In genomic region chr1:185598514-185598913, GRCm38 (mm10) we compare ENCODE assay signal across 19 mouse cellular contexts.
"Had no signal": no experiment of that assay in that cellular context is flagged by ENCODE, and none has a peak within 500 bp of the region (broad histone marks: within the 10 kb centered on the region; RNA-seq: fewer than 3 reads in every experiment).

No protein-coding gene starts in this region.

- H3K4me3 ChIP-seq: midbrain, embryonic 10.5 days; midbrain, embryonic 12.5 days; myocyte; neural tube, embryonic 13.5 days; neural tube, embryonic 15.5 days had no signal

- H3K36me3 ChIP-seq: midbrain, embryonic 10.5 days; midbrain, embryonic 12.5 days; neural tube, embryonic 13.5 days; neural tube, embryonic 15.5 days had no signal

- H3K4me2 ChIP-seq: lung, embryonic 14.5 days; midbrain, embryonic 12.5 days; neural tube, embryonic 13.5 days; neural tube, embryonic 15.5 days had no signal

- H3K27ac ChIP-seq: midbrain, embryonic 10.5 days; midbrain, embryonic 12.5 days; neural tube, embryonic 13.5 days; neural tube, embryonic 15.5 days had no signal

- H3K4me1 ChIP-seq: midbrain, embryonic 10.5 days; midbrain, embryonic 12.5 days; neural tube, embryonic 13.5 days; neural tube, embryonic 15.5 days had no signal

- H3K9ac ChIP-seq: lung, embryonic 14.5 days; midbrain, embryonic 12.5 days; neural tube, embryonic 13.5 days; neural tube, embryonic 15.5 days had no signal

- DNase-seq: lung, adult 18-20 months; lung, embryonic 14.5 days; lung, postnatal 10 days; lung, postnatal 4 days; midbrain, embryonic 14.5 days; retina, postnatal 1 day; right cerebral cortex, adult 18-20 months; right cerebral cortex, postnatal 25 days; right cerebral cortex, postnatal 4 days; spleen, adult 18-20 months; thymus, adult 18-20 months; thymus, postnatal 14 days; thymus, postnatal 36 days had no signal

- H3K27me3 ChIP-seq: midbrain, embryonic 12.5 days; neural tube, embryonic 13.5 days; neural tube, embryonic 15.5 days had no signal

- ATAC-seq: midbrain, embryonic 16.5 days had no signal

- H3K9me3 ChIP-seq: midbrain, embryonic 10.5 days; neural tube, embryonic 15.5 days had no signal
